Mouse (Mus musculus): ENCODE measurements around the gene Adamts17.

DNA sequence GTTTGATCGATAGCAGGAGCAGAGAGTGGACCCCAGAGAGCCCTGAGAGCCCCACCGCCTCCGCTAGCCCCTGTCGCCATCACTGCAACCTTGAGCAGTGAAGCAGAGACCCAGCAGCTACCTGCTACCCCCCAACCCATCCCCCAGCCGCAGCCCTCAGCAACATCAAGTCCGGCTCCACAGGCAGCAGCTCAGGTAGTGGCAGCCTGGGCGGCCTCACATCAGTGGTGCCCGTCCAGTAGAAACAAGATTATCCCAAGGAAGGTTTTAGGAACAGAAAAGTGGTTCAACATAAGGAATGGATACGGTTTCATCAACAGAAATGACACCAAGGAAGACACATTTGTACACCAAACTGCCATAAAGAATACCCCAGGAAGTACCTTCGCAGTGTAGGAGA, 243.2 kb downstream of the Adamts17 start:
- TF ChIP-seq CTCF (IDR thresholded peaks at IDR 0.05; ENCODE audit: control insufficient read depth, insufficient read depth, low read length) (no peak), POLR2A (IDR thresholded peaks at IDR 0.05; ENCODE audit: borderline replicate concordance, control insufficient read depth, low read depth, low read length) (no peak)

Data from bone marrow, adult 2 months (tissue).